Mouse (Mus musculus) neural tube, embryonic 15.5 days (tissue): Measurements from ENCODE around the gene Asic4. TPM values are rescaled to one million over a fixed set of nuclear protein-coding genes. Genes with fewer than 3 reads are reported as not detected.
A peak's percentile ranks its signal among the peaks of the same experiment; 100 is the strongest.

ENCODE experiments used
- ATAC-seq: fragments of 200-750 bp; cut with Nextera tagmentation; 2 replicates; pipeline ENCODE4 v1.8.0; 2017; ENCODE audit warnings: mild to moderate bottlenecking, moderate TSS enrichment, moderate library complexity; ENCODE audit not compliant: low FRiP score
- H3K27ac ChIP-seq: fragments of 300-500 bp; sonication (generic); replicated peaks from 2 replicates; pipeline ENCODE4 v1.5.1; 2015; ENCODE audit warnings: mild to moderate bottlenecking, inconsistent platforms
- H3K27me3 ChIP-seq: fragments of 300-500 bp; sonication (generic); replicated peaks from 2 replicates; pipeline ENCODE4 v1.6.1; 2015; ENCODE audit warnings: inconsistent platforms
- H3K36me3 ChIP-seq: fragments of 300-500 bp; sonication (generic); 2 replicates; pipeline ENCODE4 v1.6.1; 2015; ENCODE audit warnings: inconsistent platforms
- H3K4me1 ChIP-seq: fragments of 300-500 bp; sonication (generic); 2 replicates; pipeline ENCODE4 v1.6.1; 2015; ENCODE audit warnings: inconsistent platforms
- H3K4me2 ChIP-seq: fragments of 300-500 bp; sonication (generic); 2 replicates; pipeline ENCODE4 v1.6.1; 2015; ENCODE audit warnings: inconsistent platforms, mild to moderate bottlenecking, moderate library complexity
- H3K4me3 ChIP-seq: fragments of 300-500 bp; sonication (generic); replicated peaks from 2 replicates; pipeline ENCODE4 v1.5.1; 2015; ENCODE audit warnings: mild to moderate bottlenecking, inconsistent platforms
- H3K9ac ChIP-seq: fragments of 300-500 bp; sonication (generic); replicated peaks from 2 replicates; pipeline ENCODE4 v1.6.1; 2015; ENCODE audit warnings: mild to moderate bottlenecking, inconsistent platforms
- H3K9me3 ChIP-seq: fragments of 300-500 bp; sonication (generic); replicated peaks from 2 replicates; pipeline ENCODE4 v1.6.1; 2016; ENCODE audit warnings: inconsistent platforms
- WGBS: fragments of 180-500 bp; shearing (Covaris S2); methylation state at CpG from one replicate; pipeline ENCODE4 v1.1.7; 2015; ENCODE audit warnings: mixed read lengths; 5-methylcytosine and 5-hydroxymethylcytosine counted together
- polyA plus RNA-seq: library from polyadenylated mRNA; unstranded; fragments of >200 nt; fragmentation: Nextera tagmentation; extraction: Ambion mirVana; gene quantifications from 2 replicates; pipeline ENCODE4 v1.2.1, GENCODE M21; 2015

The Asic4 gene
- polyA plus RNA-seq, 1 experiment from 2014 or later, result 31.6 TPM

DNA sequence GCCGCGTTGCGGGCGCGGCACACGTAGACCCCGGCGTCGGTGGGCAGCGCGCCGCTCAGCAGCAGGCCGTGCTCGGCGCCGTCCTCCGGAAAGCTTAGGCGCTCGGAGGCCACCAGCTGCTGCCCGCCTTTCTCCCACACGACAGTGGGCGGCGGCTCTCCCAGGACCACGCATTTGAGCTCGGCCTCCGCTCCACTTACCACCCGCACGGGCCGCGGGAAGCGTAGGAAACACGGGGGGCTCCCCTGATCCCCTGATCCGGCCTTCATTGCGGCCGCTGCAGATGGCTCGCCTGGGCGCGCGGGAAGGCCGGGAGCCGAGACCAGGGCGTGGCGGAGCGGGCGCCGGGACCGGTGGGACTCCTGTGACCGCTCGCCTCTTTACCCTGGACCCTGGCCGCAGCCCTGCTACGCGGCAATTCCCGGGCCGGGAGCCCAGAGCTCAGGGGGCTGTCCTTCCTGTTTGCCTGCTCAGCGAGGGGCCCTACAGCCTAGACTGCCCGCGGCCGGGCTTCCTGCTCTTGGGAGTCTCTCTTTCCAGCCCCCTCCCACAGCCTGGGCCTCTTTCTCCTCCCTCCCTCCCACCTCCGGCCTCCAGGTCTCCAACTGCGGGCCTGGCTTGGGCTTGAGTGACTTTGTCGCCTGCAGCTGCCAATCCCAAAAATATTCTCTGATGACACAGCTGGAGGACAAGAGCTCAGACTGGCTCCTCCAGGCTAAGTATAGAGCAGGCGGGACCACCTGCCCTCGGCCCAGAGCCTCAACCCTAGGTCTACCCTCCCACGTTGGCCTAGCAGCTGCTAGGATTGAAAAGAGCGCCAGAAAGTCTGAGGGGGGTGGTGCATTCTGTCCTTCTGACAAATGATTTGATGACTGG, 56.0 kb downstream of the Asic4 start, which contains the start of gene Obsl1:
Obsl1 (minus strand) TSS at position 497 of the 876 bp plus-strand sequence.
- peak within 1 kb of the TSS; percentile 89 for H3K27ac ChIP-seq
- H3K27me3 ChIP-seq, result 0 out of 2 replicates have a peak, but pooled peaks cover 4% of the 10 kb centered on the region
- peak within 1 kb of the TSS; percentile 94 for H3K9ac ChIP-seq
- H3K4me1 ChIP-seq, result peaks cover 37% of the 10 kb centered on the region
- H3K4me3 ChIP-seq, result peak within 1 kb of the TSS; percentile 79
- peak; percentile 67 for ATAC-seq
- no peaks in the 10 kb centered on the region for H3K9me3 ChIP-seq
- peak within 1 kb of the TSS; percentile 92 for H3K4me2 ChIP-seq
- 1% methylated on average over 50 of the region's 65 CpGs for WGBS
- H3K36me3 ChIP-seq, result peaks cover 13% of the 10 kb centered on the region

- peaks cover 37% of the 10 kb centered on the region for H3K4me1 ChIP-seq
- WGBS, result 80% methylated on average over 10 of the region's 10 CpGs
- ATAC-seq, result no peak
Observed at GRCm38 (mm10) chr1:75507006-75507405, 56.8 kb downstream of the Asic4 start, which contains the start of gene Inha. TSS of gene Inha (plus strand) at chr1:75507077.

GRCm38 (mm10) chr1:75509586-75509985, 59.4 kb downstream of the Asic4 start:
- 0 out of 2 replicates have a peak, but pooled peaks cover 4% of the 10 kb centered on the region for H3K27me3 ChIP-seq
- H3K4me1 ChIP-seq, result peaks cover 24% of the 10 kb centered on the region
- H3K9ac ChIP-seq, result no peak overlapping the region
- 54% methylated on average over 20 of the region's 20 CpGs for WGBS
- ATAC-seq, result no peak
- H3K4me2 ChIP-seq, result no peak overlapping the region
- H3K9me3 ChIP-seq, result no peaks in the 10 kb centered on the region
- H3K36me3 ChIP-seq, result no peaks in the 10 kb centered on the region
- no peak overlapping the region for H3K27ac ChIP-seq
- H3K4me3 ChIP-seq, result no peak overlapping the region

More at GRCm38 (mm10) chr1:75507006-75507405, 56.8 kb downstream of the Asic4 start, which contains the start of gene Inha:
- Histone ChIP-seq H3K36me3 (peaks cover 5% of the 10 kb centered on the region), H3K9ac (peak within 1 kb of the TSS; percentile 94), H3K27ac (peak within 1 kb of the TSS; percentile 89), H3K4me3 (peak within 1 kb of the TSS; percentile 79), H3K27me3 (0 out of 2 replicates have a peak, but pooled peaks cover 4% of the 10 kb centered on the region), H3K9me3 (no peaks in the 10 kb centered on the region), H3K4me2 (peak within 1 kb of the TSS; percentile 92)

GRCm38 (mm10) chr1:75510154-75510553, 59.9 kb downstream of the Asic4 start:
- ATAC-seq, result no peak
- H3K27ac ChIP-seq, result no peak overlapping the region
- 0 out of 2 replicates have a peak, but pooled peaks cover 4% of the 10 kb centered on the region for H3K27me3 ChIP-seq
- H3K4me3 ChIP-seq, result no peak overlapping the region
- H3K36me3 ChIP-seq, result no peaks in the 10 kb centered on the region
- 73% methylated on average over 5 of the region's 5 CpGs for WGBS
- peaks cover 19% of the 10 kb centered on the region for H3K4me1 ChIP-seq
- H3K9ac ChIP-seq, result no peak overlapping the region
- H3K9me3 ChIP-seq, result no peaks in the 10 kb centered on the region
- no peak overlapping the region for H3K4me2 ChIP-seq

DNA sequence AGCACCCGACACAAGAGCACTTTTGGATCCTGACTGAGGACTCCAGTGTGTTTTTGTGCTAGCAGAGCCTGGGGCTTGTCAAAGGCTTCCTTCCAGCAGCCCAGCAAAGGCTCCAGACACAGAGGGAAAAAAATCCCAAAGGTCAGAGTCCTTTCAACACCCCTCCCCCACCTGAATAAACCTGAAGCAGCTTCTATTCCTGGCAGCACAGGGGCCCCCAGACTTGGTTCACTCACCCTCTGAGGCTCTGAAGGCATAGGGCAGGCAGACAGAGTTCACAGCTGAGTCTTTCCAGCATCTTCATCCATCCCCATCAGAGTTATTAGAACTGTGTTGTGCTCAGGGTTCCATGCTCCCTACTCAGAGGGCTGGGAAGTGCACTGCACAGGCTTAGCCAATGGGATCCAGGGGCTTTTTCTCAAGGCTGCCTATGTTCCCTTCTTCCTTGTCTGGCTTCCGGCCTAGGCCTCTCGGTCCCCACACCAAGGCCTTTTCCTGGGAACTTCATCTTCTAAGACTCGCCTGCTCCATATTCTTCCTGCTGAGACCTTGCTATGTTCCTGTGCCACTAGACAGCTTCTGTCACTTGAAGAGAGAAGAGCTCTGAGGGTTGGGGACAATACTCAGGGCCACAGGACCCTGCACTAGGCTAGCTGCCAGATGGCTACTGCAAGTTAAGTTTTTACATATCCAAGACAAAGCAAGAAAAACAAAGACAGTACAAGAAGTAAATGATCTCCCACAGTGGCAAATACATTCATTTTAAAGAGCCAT, 61.4 kb downstream of the Asic4 start:
- WGBS, result 74% methylated on average over 4 of the region's 4 CpGs

DNA sequence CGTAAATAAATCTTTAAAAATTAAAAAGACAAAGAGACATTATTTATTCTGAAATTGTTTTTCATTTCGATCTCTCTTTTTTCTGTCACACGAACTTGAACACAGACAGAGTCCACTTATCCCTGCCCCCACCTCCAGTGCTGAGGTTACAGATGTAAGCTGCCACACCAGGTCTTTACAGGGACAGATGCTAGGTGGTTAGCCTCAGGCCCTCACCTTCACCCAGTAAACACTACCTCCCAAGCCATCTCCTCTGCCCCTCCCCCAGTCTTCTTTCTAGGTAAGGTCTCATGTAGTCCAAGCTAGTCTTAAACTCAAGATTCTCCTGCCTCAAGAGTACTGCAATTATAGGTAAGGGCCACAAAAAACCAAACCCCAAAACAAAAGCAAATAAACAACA, 62.3 kb downstream of the Asic4 start:
- H3K4me1 ChIP-seq, result peaks cover 6% of the 10 kb centered on the region; the same call in 1 of the 2 replicates
- no peaks in the 10 kb centered on the region for H3K9me3 ChIP-seq
- no peaks in the 10 kb centered on the region for H3K36me3 ChIP-seq
- WGBS, result 92% methylated on average over 3 of the region's 3 CpGs
- H3K27me3 ChIP-seq, result 0 out of 2 replicates have a peak, but pooled peaks cover 4% of the 10 kb centered on the region
- H3K27ac ChIP-seq, result no peak overlapping the region
- no peak overlapping the region for H3K4me3 ChIP-seq
- no peak overlapping the region for H3K9ac ChIP-seq
- ATAC-seq, result no peak
- no peak overlapping the region for H3K4me2 ChIP-seq

More for the DNA sequence above, 61.4 kb downstream of the Asic4 start:
- no peak overlapping the region for H3K4me3 ChIP-seq
- ATAC-seq, result no peak
- H3K4me2 ChIP-seq, result no peak overlapping the region
- no peak overlapping the region for H3K9ac ChIP-seq
- H3K27me3 ChIP-seq, result 0 out of 2 replicates have a peak, but pooled peaks cover 4% of the 10 kb centered on the region
- H3K4me1 ChIP-seq, result peaks cover 15% of the 10 kb centered on the region
- no peaks in the 10 kb centered on the region for H3K36me3 ChIP-seq
- H3K27ac ChIP-seq, result no peak overlapping the region
- no peaks in the 10 kb centered on the region for H3K9me3 ChIP-seq

DNA sequence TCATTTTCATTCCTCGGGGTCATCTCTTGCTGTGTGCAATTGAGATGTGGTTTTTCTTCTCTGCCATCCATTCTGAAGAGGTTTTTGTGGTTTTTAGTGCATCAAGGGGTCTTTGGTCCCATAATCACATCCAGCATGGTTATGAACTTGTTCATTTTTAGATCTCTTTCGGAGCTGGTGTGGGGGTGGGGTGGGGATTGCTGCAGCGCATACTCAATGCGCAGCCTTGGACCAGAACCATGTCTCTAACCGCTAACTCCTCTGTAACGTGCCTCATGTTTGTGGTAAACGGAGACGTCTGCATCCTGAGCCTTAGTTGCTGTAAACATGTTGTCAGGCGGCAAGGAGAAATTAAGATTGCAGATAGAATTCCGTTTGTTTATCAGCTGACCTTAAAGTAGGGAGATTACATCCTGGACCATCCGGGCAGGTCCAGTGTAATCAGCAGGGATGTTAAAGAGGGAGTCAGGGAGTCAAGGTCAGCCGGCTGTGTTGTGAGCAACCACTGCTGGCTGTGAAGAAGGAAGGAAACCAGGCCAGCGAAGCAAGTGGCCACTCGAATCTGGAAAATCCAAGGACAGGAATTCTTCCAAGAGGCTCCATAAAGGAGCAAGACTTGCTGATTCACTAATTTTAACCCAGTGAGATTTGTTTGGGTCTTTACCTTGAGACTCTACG, 66.6 kb downstream of the Asic4 start:
- no peak overlapping the region for H3K27ac ChIP-seq
- H3K36me3 ChIP-seq, result no peaks in the 10 kb centered on the region
- H3K4me2 ChIP-seq, result no peak overlapping the region
- no peaks in the 10 kb centered on the region for H3K9me3 ChIP-seq
- peaks cover 3% of the 10 kb centered on the region; the same call in 1 of the 2 replicates for H3K4me1 ChIP-seq
- H3K27me3 ChIP-seq, result no peaks in the 10 kb centered on the region
- H3K4me3 ChIP-seq, result no peak overlapping the region
- no peak overlapping the region for H3K9ac ChIP-seq
- no peak for ATAC-seq
- WGBS, result 84% methylated on average over 15 of the region's 15 CpGs

DNA sequence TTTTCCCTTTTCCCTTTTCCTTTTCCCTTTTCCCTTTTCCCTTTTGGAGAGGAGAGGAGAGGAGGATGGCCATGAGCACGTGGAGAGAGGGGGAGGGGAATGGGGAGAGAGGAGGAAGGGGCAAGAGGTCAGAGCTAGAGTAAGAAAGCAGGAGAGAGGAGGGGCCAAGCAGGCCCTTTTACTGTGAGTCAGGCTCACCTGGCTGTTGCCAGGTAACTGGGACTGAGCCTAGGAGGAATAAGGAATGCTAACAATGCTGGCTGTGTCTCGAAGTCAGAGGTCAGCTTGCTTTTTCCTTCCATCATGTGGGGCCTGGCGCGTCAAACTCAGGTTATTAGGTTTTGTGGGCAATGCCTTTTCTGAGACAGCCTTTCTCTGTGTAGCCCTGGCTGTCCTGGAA, 67.7 kb downstream of the Asic4 start:
- Histone ChIP-seq H3K4me2 (no peak overlapping the region), H3K9ac (no peak overlapping the region), H3K9me3 (no peaks in the 10 kb centered on the region), H3K36me3 (no peaks in the 10 kb centered on the region), H3K27me3 (no peaks in the 10 kb centered on the region), H3K27ac (no peak overlapping the region), H3K4me1 (peaks cover 13% of the 10 kb centered on the region), H3K4me3 (no peak overlapping the region)
- 48% methylated on average over 4 of the region's 4 CpGs for WGBS
- ATAC-seq, result no peak

DNA sequence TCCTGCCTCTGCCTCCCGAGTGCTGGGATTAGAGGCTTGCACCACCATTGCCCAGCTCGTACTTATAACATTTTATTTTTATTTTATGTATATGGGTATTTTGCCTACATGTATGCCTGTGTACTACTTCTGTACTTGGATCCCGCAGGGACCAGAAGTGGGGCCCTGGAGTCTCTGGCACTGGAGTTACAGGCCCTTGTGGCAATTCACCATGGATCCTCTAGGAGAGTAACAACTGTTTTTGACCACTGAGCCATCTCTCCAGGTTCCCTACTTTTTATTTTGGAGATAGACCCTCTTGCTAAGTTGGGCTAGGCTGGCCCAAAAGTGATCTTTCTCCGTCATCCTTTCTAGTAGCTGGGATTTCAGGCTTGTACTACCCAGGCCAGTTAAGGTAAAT, 68.2 kb downstream of the Asic4 start:
- Histone ChIP-seq H3K4me2 (no peak overlapping the region), H3K27ac (no peak overlapping the region), H3K36me3 (no peaks in the 10 kb centered on the region), H3K4me3 (no peak overlapping the region), H3K9ac (no peak overlapping the region), H3K9me3 (no peaks in the 10 kb centered on the region), H3K27me3 (no peaks in the 10 kb centered on the region), H3K4me1 (peaks cover 13% of the 10 kb centered on the region)
- WGBS, result 92% methylated on average over 4 of the region's 4 CpGs
- no peak for ATAC-seq

GRCm38 (mm10) chr1:75519576-75519975, 69.3 kb downstream of the Asic4 start:
- Histone ChIP-seq H3K9me3 (no peaks in the 10 kb centered on the region), H3K36me3 (no peaks in the 10 kb centered on the region), H3K4me2 (no peak overlapping the region), H3K4me3 (no peak overlapping the region), H3K4me1 (peaks cover 13% of the 10 kb centered on the region), H3K9ac (no peak overlapping the region), H3K27me3 (no peaks in the 10 kb centered on the region), H3K27ac (peak overlapping the region; percentile 28; the same call in 1 of the 2 replicates)
- 73% methylated on average over 5 of the region's 5 CpGs for WGBS
- no peak for ATAC-seq
